Mouse (Mus musculus): ENCODE data around the gene Ngly1. TPM values are rescaled to one million over a fixed set of nuclear protein-coding genes. Genes with fewer than 3 reads are reported as not detected.
A peak's percentile ranks its signal among the peaks of the same experiment; 100 is the strongest.

Gene Ngly1
- 10 to 100 TPM; 27.5 to 28.6 TPM for total RNA-seq (2021)
- long read RNA-seq, experiment 1, transcript Ngly1-201 (12 exons, 2,935 nt) = major isoform, 19 of 29 reads
- long read RNA-seq, experiment 1, partial matches to known transcripts = 8 of 29 reads
- long read RNA-seq, experiment 1, other reads (novel, unspliced or antisense) = 2 of 29 reads
- long read RNA-seq, experiment 2, transcript Ngly1-201 (12 exons, 2,935 nt) = major isoform, 26 of 43 reads
- long read RNA-seq, experiment 2, partial matches to known transcripts = 13 of 43 reads
- long read RNA-seq, experiment 2, other reads (novel, unspliced or antisense) = 4 of 43 reads

GRCm38 (mm10) chr14:16249171-16249874, at the start of gene Ngly1, which contains the start of gene Oxsm:
Gene Ngly1, plus strand, starts transcription at chr14:16249280.
Gene Oxsm, minus strand, starts transcription at chr14:16249808.
- peak; percentile 68 to 83 for DNase-seq (ENCODE audit: low spot score in 2 of 2)
- Histone ChIP-seq H3K27ac (peak within 1 kb of the TSS; percentile 99), H3K4me3 (peak within 1 kb of the TSS; percentile 92)
- no peak for TF ChIP-seq CTCF (conservative IDR thresholded peaks at IDR 0.05)

- Histone ChIP-seq H3K4me3 (peak overlapping the region; percentile 24), H3K27ac (peak overlapping the region; percentile 39; the same call in 1 of the 2 replicates)
- no peak for DNase-seq (ENCODE audit: low spot score in 2 of 2)
- TF ChIP-seq CTCF (conservative IDR thresholded peaks at IDR 0.05) = no peak
Measured at GRCm38 (mm10) chr14:16200220-16200912, 48.7 kb upstream of the Ngly1 start.

GRCm38 (mm10) chr14:16200969-16201638, 48.0 kb upstream of the Ngly1 start:
- Histone ChIP-seq H3K4me3 (peak overlapping the region; percentile 24), H3K27ac (peak overlapping the region; percentile 39; the same call in 1 of the 2 replicates)
- TF ChIP-seq CTCF (conservative IDR thresholded peaks at IDR 0.05) = no peak
- DNase-seq (ENCODE audit: low spot score in 2 of 2) = peak; percentile 61 to 72

DNA sequence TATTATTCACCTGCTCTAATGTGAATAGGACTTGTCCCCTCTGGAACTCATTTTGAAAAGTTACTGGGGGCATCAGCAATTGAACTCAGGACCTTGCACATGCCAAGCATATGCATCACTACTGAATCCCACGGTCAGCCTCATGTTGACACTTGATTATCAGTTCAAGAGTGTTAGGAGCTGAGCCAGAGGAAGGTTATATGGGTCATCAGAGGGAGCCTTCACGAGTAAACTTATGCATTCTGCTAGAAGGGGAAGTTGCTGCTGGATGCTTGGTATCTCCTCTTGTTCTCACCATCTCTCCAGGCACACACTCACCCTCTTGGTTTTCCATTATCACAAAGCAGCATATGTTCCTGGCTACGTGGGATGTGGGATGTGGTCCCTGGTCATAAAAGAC, 47.4 kb upstream of the Ngly1 start:
- TF ChIP-seq CTCF (conservative IDR thresholded peaks at IDR 0.05) = no peak
- no peak for DNase-seq (ENCODE audit: low spot score in 2 of 2)
- Histone ChIP-seq H3K27ac (no peak overlapping the region), H3K4me3 (no peak overlapping the region)

DNA sequence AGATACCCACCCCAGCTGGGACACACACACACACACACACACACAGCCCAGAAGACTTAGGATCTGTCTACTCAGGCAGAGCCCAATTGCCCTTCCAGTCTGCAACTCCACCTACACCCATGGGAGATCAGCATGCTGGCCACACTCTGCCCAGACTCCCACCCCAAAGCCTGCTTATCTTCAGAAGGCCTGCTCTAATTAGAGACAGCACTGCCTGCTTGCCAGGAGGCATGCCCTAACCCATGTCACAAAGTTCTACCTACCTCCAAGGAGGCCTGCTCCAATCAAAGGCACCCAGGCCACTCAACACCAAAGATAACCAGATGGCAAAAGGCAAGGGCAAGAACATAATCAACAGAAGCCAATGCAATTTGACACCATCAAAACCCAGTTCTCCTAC, 41.4 kb upstream of the Ngly1 start:
- Histone ChIP-seq H3K27ac (no peak overlapping the region), H3K4me3 (no peak overlapping the region)
- TF ChIP-seq CTCF (conservative IDR thresholded peaks at IDR 0.05) = no peak
- DNase-seq (ENCODE audit: low spot score in 2 of 2) = no peak

DNA sequence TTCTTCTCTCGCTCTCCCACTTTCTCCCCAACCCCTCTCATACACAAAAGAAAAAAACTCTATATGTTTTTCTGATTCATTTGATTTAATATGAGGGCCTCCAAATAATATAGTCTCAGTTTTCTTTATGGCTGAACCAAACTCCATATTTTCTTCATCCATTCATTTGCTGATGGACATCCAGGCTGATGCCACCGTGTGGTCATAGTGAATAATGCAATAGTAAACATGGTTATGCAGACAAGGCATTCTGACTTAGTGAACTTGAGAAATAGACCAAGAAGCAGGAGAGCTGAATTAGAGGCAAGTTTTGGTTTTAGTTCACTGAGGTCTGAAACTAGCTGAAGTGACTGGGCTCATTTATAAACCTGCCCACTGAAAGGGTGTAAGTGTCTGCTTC, 30.1 kb upstream of the Ngly1 start:
- no peak overlapping the region for H3K4me3 ChIP-seq
- no peak overlapping the region for H3K27ac ChIP-seq
- TF ChIP-seq CTCF (conservative IDR thresholded peaks at IDR 0.05) = peak; percentile 81
- no peak for DNase-seq (ENCODE audit: low spot score in 2 of 2)

DNA sequence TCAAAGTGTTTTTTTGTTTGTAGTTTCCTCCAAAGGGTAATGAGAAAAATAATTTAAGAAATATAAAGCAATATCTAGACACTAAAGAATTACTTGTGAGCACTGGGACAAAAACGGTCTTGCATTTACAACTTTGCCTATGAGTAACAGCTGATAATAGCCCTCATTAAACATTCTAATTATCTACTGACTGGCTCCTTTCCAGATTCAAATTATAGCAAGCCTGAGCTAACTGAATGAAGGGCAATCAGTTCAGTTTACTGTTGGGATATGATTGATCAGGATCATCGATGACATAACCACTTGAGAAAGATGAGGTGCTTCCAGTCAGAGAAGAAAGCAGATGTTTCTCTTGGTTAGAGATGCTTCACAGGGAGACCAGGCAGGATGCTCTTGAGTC, 19.7 kb upstream of the Ngly1 start:
- Histone ChIP-seq H3K27ac (no peak overlapping the region), H3K4me3 (no peak overlapping the region)
- no peak for DNase-seq (ENCODE audit: low spot score in 2 of 2)
- no peak for TF ChIP-seq CTCF (conservative IDR thresholded peaks at IDR 0.05)

DNA sequence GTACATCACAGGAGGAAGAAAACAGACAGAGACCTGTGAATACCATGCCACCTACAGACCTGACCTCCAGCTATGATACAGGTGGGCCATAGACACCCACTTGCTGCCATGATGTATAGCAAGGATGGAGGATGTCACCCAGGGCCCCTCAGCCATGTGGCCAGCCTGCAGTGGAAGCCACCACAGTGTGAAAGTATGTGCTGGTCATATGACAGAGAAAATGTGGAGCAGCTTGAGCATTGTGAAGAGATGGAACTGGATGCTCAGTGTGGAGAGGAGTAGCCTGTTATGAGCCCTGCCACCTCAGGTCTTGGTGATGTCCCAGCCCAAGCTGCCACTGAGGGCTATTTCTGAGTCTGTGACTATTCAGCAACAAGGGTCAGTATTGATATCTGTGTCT, 18.5 kb upstream of the Ngly1 start:
- DNase-seq (ENCODE audit: low spot score in 2 of 2) = no peak
- TF ChIP-seq CTCF (conservative IDR thresholded peaks at IDR 0.05) = no peak
- Histone ChIP-seq H3K4me3 (no peak overlapping the region), H3K27ac (no peak overlapping the region)

GRCm38 (mm10) chr14:16233515-16233914, 15.6 kb upstream of the Ngly1 start:
- no peak for TF ChIP-seq CTCF (conservative IDR thresholded peaks at IDR 0.05)
- no peak for DNase-seq (ENCODE audit: low spot score in 2 of 2)
- Histone ChIP-seq H3K27ac (no peak overlapping the region), H3K4me3 (no peak overlapping the region)

DNA sequence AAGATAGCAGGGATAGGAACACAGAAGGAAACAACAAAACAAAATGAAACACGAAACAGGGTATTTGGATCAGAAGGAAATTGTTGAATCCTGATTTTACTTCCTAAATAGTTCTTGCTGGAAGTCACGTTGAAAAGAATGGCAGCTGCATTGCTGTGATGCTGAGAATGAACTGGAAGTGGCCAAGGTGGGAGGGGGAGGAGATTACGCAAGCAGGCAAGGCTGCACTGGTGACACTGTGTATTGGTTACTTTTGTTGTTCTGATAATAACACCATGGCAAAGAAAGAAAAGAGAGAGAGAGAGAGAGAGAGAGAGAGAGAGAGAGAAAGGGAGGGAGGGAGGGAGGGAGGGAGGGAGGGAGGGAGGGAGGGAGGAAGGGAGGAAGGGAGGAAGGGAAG, 12.6 kb upstream of the Ngly1 start:
- Histone ChIP-seq H3K27ac (no peak overlapping the region), H3K4me3 (no peak overlapping the region)
- no peak for TF ChIP-seq CTCF (conservative IDR thresholded peaks at IDR 0.05)
- no peak for DNase-seq (ENCODE audit: low spot score in 2 of 2)

DNA sequence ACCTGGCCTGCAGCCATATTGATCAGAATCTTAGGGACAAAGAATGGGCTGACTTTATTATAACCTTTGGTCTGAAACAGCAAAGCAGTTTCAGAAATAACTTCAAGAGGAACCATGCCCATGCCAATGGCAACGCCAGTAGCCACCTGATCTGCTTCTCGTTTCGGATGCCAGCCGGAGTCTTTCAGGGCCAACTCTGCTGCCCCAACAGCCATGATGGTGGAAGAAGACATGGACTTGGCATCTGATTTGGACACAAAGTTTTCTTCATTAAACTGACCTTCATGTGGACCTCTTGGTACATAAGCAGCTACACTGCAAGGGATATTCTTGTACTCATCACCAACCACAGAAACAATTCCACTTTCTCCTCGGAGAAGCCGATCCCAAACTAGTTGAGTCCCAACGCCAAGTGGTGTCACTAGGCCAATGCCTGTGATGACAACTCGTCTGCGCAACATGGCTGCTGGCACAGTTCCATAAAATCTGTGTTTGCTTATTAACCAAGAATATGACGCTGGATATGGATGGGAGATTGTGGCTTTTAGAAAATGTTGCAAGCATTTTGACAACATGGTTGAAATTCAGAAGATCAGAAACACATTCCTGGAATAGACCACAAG, 6.8 kb upstream of the Ngly1 start:
- no peak for TF ChIP-seq CTCF (conservative IDR thresholded peaks at IDR 0.05)
- Histone ChIP-seq H3K27ac (peak overlapping the region; percentile 89), H3K4me3 (peak overlapping the region; percentile 85)
- no peak for DNase-seq (ENCODE audit: low spot score in 2 of 2)

DNA sequence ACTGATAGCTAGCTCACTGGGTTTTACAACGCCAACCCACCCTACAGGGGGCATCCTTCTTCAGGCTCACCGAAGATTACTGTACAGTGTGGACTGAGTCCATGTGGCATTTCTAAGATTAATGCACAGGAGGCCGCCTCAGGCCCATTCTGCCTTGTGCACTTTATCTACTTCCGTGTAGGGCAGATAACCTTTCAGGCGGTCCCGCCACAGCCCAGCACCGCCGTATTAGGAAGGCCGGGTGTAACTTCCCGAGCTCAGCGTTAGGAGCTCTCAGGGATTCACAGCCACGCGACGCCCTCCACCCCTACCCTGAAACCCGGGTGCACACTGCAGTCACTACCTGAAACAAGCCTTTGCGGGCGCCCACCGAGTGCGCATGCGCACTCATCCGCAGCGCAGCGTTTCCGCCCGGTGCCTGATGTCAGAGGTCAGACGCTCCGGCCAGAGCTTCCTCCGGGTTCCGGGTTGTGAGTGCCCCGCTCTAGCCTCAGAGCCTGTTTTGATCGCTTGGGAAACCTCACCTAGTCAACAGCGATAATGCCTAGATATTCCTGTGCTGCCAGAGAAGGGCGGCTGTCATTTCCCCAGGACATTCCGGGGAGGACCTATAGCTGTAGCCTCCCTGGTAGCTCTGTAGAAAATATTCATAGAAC, 6.0 kb upstream of the Ngly1 start:
- DNase-seq (ENCODE audit: low spot score in 2 of 2) = peak; percentile 86
- Histone ChIP-seq H3K4me3 (peak overlapping the region; percentile 85), H3K27ac (peak overlapping the region; percentile 89)
- peak; percentile 61 for TF ChIP-seq CTCF (conservative IDR thresholded peaks at IDR 0.05)
